Mouse (Mus musculus): Measurements from ENCODE around the gene Ing3.

GRCm38 (mm10) chr6:21981114-21981513 is 31.7 kb downstream of the Ing3 start:
- no peak for TF ChIP-seq SRF (IDR thresholded peaks at IDR 0.05; ENCODE audit: control insufficient read depth, insufficient read length, low read depth)
- no peak for TF ChIP-seq MYOD1 (IDR thresholded peaks at IDR 0.05; ENCODE audit: control insufficient read depth in 1 of 3, insufficient read length in 2 of 3, low read depth in 2 of 3)
- no peak for TF ChIP-seq POLR2AphosphoS2 (IDR thresholded peaks at IDR 0.05; ENCODE audit: insufficient read length, low read depth)
- no peak for TF ChIP-seq POLR2A (IDR thresholded peaks at IDR 0.05; ENCODE audit: insufficient read length, low read depth)
- TF ChIP-seq TCF12 (IDR thresholded peaks at IDR 0.05; ENCODE audit: insufficient read depth, poor library complexity, severe bottlenecking), result no peak
